Mouse (Mus musculus) gastrocnemius, postnatal 10 days (tissue): ENCODE measurements around the gene Alx1. TPM values are rescaled to one million over a fixed set of nuclear protein-coding genes. Genes with fewer than 3 reads are reported as not detected.
A peak's percentile ranks its signal among the peaks of the same experiment; 100 is the strongest.

Source experiments
- DNase-seq: peaks from one replicate; pipeline ENCODE4 v3.0.0; 2021; ENCODE audit warnings: mixed read lengths
- long read RNA-seq, 2 experiments: library from polyadenylated mRNA; stranded (forward); transcript quantifications; one replicate each; pipeline ENCODE4 v2.0.0; 2021
- total RNA-seq, 2 experiments: library from RNA; stranded (reverse); gene quantifications; 2 replicates each; pipeline ENCODE4 v1.2.3; 2021

Gene Alx1
- total RNA-seq = under 1 TPM in 1 of 2 experiments, not detected in 1; 0.16 TPM
- long read RNA-seq, experiment 1 = 0 reads
- long read RNA-seq, experiment 2 = 0 reads

- DNase-seq = peak; percentile 9
Measured at GRCm38 (mm10) chr10:103029730-103030490, at the start of gene Alx1. Gene Alx1, minus strand, starts transcription at chr10:103030215.

GRCm38 (mm10) chr10:103049593-103049992 lies 19.6 kb upstream of the Alx1 start:
- no peak for DNase-seq

GRCm38 (mm10) chr10:103046623-103047022 lies 16.6 kb upstream of the Alx1 start:
- no peak for DNase-seq

GRCm38 (mm10) chr10:103045019-103045418 lies 15.0 kb upstream of the Alx1 start:
- DNase-seq = no peak

- no peak for DNase-seq
Measured at GRCm38 (mm10) chr10:103035002-103035640, 5.1 kb upstream of the Alx1 start.

GRCm38 (mm10) chr10:103030931-103031330 lies 916 bp upstream of the Alx1 start:
- no peak for DNase-seq

GRCm38 (mm10) chr10:103029132-103029729 lies 784 bp downstream of the Alx1 start:
- DNase-seq = no peak

GRCm38 (mm10) chr10:103028253-103029131 lies 1.5 kb downstream of the Alx1 start:
- peak; percentile 14 for DNase-seq

- no peak for DNase-seq
Measured at GRCm38 (mm10) chr10:103027931-103028252, 2.1 kb downstream of the Alx1 start.

GRCm38 (mm10) chr10:103027226-103027930 lies 2.6 kb downstream of the Alx1 start:
- no peak for DNase-seq

GRCm38 (mm10) chr10:103026636-103027225 lies 3.3 kb downstream of the Alx1 start:
- no peak for DNase-seq

- DNase-seq = no peak
Measured at GRCm38 (mm10) chr10:103002556-103002955, 27.5 kb downstream of the Alx1 start.

- DNase-seq = no peak
Measured at GRCm38 (mm10) chr10:103000902-103001301, 29.1 kb downstream of the Alx1 start.

GRCm38 (mm10) chr10:102999584-102999983 lies 30.4 kb downstream of the Alx1 start:
- DNase-seq = no peak

GRCm38 (mm10) chr10:102975106-102975505 lies 54.9 kb downstream of the Alx1 start:
- DNase-seq = no peak

GRCm38 (mm10) chr10:102959602-102960001 lies 70.4 kb downstream of the Alx1 start:
- no peak for DNase-seq

Other genes starting within 250 kb of the Alx1 start
- gene Lrriq1, start 206.1 kb upstream of the Alx1 start, total RNA-seq = not detected